Mouse (Mus musculus): ENCODE measurements around the gene Tmem115.
A peak's percentile ranks its signal among the peaks of the same experiment; 100 is the strongest.

Tmem115 gene

GRCm38 (mm10) chr9:107533791-107534407 lies at the start of gene Tmem115:
Gene Tmem115 (plus strand): TSS chr9:107533945.
- peak; percentile 78 for DNase-seq (ENCODE audit: low spot score)

- DNase-seq (ENCODE audit: low spot score), result no peak
Observed at GRCm38 (mm10) chr9:107484302-107484701, 49.4 kb upstream of the Tmem115 start.

GRCm38 (mm10) chr9:107484766-107485165 lies 49.0 kb upstream of the Tmem115 start:
- DNase-seq (ENCODE audit: low spot score), result no peak

- DNase-seq (ENCODE audit: low spot score), result no peak
Observed at GRCm38 (mm10) chr9:107486086-107486485, 47.7 kb upstream of the Tmem115 start.

DNA sequence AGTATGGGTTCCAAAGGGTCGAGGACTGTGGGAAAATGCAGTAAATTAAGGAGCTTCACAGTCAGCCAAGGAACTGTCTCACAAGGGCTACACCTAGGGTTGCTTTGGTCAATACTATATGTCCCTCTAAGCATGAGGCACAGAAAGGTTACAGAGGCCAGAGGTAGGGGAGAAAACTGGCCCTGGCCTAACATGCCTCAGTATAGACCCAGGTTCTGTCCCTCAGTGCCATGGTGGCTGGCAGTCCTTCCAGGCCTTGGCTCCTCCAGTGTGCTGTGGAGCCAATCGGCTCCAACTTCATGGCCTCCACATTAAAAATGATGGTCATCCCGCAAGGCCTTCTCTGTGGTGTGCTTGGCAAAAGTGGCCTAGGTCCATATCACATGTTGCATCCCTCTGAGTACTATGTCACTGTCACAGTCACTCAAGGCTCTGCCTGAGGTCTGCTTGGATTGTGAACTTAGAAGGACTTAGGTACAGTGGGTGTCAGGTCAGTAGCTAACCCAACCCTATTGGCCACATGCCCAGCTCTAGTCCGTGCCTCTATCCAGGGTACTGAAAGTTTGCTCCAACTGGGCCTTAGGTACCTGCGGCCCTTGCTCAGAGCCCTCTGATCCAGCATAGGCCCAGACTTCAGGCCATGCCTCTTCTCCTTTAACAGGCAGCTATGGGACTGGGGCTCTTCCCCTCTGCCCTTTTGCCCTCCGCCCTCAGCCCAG lies 47.1 kb upstream of the Tmem115 start:
- peak; percentile 45 for DNase-seq (ENCODE audit: low spot score)

DNA sequence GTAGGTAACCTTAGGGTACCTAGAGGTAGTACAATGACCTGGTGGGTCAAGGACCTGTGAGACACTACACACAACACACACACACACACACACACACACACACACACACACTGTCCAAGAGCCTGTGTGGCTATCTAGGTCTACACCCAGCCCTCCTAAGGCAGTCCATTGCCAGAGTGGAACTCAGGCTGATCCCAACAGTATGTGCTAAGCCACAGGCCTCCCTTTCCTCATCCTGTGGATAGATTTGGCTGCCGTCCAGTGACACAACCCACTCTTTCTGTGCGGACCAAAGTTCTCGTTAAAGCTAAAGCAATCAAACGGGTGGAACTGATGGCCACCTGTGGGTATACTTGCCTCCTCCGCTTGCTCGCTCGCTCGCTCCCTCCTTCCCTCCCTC lies 43.6 kb upstream of the Tmem115 start:
- DNase-seq (ENCODE audit: low spot score), result no peak

- no peak for DNase-seq (ENCODE audit: low spot score)
Observed at GRCm38 (mm10) chr9:107490625-107491024, 43.1 kb upstream of the Tmem115 start.

- DNase-seq (ENCODE audit: low spot score), result no peak
Observed at GRCm38 (mm10) chr9:107493511-107493910, 40.2 kb upstream of the Tmem115 start.

DNA sequence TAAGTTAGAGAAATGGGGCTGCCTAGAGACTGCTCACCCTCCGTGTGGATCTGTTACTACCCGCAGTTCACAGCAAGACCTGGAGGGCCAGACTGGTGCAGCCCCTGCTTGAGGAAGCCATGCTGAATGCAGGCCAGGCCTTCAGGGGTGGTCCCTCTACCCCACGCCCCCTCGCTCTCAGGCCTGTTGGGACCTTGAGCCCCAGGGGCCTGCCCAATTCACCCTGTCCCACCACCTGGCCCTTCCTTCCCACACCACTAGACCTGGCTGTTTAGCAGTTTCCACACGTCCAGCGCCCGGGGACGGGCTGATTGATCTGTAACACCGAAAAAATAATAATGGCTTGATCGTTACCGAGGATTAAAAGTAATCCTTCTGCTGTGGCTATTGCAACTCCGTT lies 39.5 kb upstream of the Tmem115 start:
- no peak for DNase-seq (ENCODE audit: low spot score)

GRCm38 (mm10) chr9:107496359-107496758 lies 37.4 kb upstream of the Tmem115 start:
- no peak for DNase-seq (ENCODE audit: low spot score)

DNA sequence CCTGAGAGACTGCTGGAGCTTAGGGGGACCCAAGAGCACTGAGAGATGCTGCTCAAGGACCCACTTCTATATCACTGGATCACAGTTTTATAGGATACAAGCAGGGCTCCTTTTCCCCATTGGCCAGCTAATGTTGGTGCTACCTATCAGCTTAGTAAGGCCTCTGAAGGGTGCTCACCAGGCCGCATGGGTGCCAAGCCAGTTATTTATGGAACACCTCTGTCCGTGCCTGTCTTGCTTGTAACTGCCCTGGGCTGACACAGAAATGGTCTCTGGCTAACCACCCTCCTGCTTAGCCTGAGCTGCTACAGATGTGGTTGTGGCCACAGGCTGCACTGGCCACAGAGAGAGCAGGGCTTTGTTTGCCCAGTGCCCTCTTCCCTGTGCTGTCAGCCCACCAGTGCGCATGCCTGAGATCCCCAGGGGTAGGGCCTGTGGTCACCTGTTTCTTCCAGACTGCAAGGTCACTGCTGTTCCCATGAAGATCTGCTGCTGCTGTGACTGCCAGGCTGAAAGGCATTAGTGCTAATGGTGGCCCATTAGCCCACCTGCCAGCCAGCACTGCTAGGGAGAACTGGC lies 32.9 kb upstream of the Tmem115 start:
- no peak for DNase-seq (ENCODE audit: low spot score)

DNA sequence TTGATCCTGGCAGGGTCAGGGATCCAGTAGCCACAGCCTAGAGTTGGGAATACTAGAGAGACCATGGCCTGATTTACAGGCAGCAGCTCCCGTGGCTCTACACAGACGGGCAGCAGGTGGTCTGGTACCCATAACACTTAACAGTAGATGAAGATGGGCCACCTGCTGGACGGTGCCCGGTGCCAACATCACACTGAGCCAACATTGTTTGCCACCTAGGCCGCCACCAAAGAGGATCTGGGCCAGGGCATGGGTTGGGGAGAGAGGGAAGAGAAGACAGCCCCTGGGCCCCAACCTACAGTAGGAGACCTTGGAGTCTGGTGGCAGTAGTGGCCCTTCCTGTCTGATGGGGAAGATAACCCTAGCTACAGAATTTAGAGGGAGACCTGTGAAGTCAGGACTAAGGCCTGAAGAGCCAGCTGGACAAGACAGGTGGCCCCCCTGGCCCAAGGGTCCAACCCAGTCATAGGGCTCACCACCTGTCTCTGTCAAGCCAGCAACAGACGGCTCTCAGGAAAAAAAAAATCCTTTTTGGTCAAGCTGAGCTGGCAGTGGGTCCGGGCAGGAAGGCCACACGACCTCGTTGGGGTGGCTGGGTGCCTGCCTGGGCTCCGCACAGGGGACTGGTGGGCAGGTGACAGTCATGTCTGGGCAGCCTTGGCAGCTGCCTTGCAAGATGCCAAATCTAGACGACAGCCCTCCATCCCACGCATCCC lies 31.5 kb upstream of the Tmem115 start:
- no peak for DNase-seq (ENCODE audit: low spot score)

- no peak for DNase-seq (ENCODE audit: low spot score)
Observed at GRCm38 (mm10) chr9:107504662-107505537, 28.8 kb upstream of the Tmem115 start.

DNA sequence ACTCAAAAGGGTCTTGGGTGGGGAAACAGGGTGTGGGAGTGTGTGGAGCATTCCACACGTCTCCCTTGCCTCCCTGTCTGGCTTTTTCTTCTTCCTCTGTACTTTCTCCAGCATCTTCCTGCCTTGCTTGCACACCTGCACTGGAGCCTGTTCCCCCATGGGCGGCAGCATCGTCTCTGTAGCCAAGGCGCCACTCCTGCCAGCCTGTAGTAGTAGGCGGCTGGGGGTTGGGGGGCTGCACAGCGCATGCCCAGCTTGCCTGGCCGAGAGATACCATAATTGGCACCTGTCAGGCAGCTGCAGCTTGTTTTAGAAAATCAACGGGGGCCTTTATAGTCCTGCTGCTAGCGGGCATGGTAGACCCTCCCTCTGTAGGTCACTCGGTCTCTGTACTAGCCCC lies 25.5 kb upstream of the Tmem115 start:
- DNase-seq (ENCODE audit: low spot score), result no peak

DNA sequence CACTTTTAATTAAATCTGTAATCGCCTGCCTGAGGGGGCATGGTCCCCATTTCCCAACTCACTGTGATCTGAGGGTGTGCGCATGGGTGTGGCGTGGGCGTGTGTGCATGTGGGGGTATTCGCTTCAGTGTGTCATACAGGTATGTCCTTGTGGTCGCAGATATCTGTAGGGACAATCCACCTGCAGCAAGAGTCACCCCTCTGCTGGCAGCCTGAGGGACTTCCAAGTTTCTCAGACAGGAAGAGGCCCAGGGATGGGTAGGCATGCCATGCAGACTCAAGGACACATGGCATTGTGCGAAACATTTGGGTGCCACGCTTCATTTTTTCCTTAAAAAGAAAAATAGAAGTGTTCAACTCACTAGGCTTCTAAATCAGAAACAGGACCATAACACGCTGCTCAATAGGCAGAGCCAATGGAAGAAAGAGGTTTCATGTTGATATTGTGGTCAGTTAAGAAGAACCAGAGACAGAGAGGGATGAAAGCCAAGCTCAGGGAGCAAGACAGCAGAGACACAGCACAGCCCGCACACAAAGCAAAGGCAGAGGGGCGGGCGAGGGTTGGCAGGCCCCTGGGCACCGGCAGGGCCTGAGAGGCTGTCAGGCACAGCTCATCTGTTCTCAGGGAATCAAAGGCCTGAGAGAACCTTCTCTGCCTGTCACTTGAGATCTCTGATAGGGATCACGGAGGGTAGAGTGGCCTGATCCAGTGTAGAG lies 23.2 kb upstream of the Tmem115 start:
- DNase-seq (ENCODE audit: low spot score), result no peak

DNA sequence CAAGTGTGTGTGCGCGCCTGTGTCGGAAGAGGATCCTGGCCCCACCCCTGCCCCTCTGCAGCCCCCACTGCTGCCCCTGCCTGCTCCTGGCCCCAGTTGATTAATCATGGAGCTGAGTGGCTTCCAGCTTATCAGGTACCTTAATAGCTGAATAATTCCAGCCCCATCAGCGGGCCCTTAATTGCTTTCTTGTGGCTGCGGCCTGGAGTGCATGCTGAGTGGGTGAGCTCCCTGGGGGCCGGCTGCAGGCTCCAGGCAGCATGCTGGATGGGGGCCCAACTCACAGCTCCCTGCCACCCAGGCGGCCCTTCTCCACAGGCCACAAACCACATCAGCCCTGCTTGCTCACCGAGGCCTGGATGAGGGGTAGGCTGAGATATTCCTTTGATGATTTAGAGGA lies 22.3 kb upstream of the Tmem115 start:
- no peak for DNase-seq (ENCODE audit: low spot score)

- DNase-seq (ENCODE audit: low spot score), result no peak
Observed at GRCm38 (mm10) chr9:107512326-107512725, 21.4 kb upstream of the Tmem115 start.

DNA sequence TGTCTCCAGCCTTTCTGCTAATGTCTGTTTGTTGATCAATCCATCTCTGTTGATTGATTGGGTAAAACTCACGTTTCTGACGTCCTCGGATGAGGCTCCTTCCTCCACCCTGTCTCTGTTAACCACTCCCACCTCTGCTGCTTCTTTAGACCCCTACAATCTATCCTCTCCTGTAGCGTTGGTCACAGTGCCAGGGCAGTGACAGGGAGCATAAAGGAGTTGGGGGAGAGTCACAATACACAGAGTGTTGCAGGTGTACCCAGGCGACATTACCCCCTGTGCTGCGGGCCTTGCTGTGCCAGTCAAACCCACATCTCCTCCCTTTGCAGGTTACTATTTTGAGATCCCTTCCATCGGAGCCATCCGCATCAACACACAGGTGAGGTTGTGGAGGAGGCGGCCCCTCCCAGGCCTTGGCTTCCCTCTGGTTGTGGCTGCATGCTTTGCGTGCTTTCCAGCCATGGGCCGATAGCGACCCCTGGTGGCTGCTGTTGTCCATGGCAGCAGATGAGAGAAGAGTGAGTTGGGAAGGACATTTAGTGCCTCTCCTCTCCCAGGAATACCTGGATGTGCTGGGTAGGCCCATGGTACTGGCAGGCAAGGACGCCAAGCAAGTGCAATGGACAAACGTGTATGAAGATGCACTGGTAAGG lies 19.3 kb upstream of the Tmem115 start:
- DNase-seq (ENCODE audit: low spot score), result peak; percentile 81

GRCm38 (mm10) chr9:107520331-107520730 lies 13.4 kb upstream of the Tmem115 start:
- no peak for DNase-seq (ENCODE audit: low spot score)

- DNase-seq (ENCODE audit: low spot score), result no peak
Observed at GRCm38 (mm10) chr9:107521190-107521589, 12.6 kb upstream of the Tmem115 start.
